Mouse (Mus musculus): ENCODE data around the gene Snx21. TPM values are rescaled to one million over a fixed set of nuclear protein-coding genes. Genes with fewer than 3 reads are reported as not detected.

Snx21 gene
- polyA plus RNA-seq, 1 experiment from 2014 or later: 19.1 TPM

GRCm38 (mm10) chr2:164769258-164770037, 16.2 kb upstream of the Snx21 start, which contains the start of gene Ube2c:
TSS of gene Ube2c (plus strand) at chr2:164769898.
- peak; percentile 64 for TF ChIP-seq CTCF (IDR thresholded peaks at IDR 0.05; ENCODE audit: low read depth)
- Histone ChIP-seq H3K27me3 (ENCODE audit: insufficient read depth, low read length) (no peaks in the 10 kb centered on the region), H3K27ac (ENCODE audit: low read depth) (peak within 1 kb of the TSS; percentile 81), H3K9me3 (ENCODE audit: low read depth, low read length) (no peaks in the 10 kb centered on the region), H3K4me2 (peak within 1 kb of the TSS; percentile 64), H3K36me3 (ENCODE audit: insufficient read depth) (peaks cover 69% of the 10 kb centered on the region), H3K4me1 (ENCODE audit: insufficient read depth) (peaks cover 6% of the 10 kb centered on the region; the same call in 1 of the 2 replicates), H3K9ac (peak within 1 kb of the TSS; percentile 87), H3K4me3 (ENCODE audit: low read depth, low read length) (peak within 1 kb of the TSS; percentile 98)
- 2% methylated on average over 53 of the region's 53 CpGs for WGBS
- DNase-seq: peak; percentile 100
- peak; percentile 99 for ATAC-seq (ENCODE audit: insufficient read depth)

- Histone ChIP-seq H3K27ac (ENCODE audit: low read depth) (peak overlapping the region; percentile 81), H3K9me3 (ENCODE audit: low read depth, low read length) (no peaks in the 10 kb centered on the region), H3K4me2 (peak overlapping the region; percentile 64), H3K4me1 (ENCODE audit: insufficient read depth) (peaks cover 6% of the 10 kb centered on the region; the same call in 1 of the 2 replicates), H3K27me3 (ENCODE audit: insufficient read depth, low read length) (no peaks in the 10 kb centered on the region), H3K36me3 (ENCODE audit: insufficient read depth) (peaks cover 61% of the 10 kb centered on the region), H3K9ac (peak overlapping the region; percentile 87), H3K4me3 (ENCODE audit: low read depth, low read length) (peak overlapping the region; percentile 98)
- ATAC-seq (ENCODE audit: insufficient read depth) (no peak), DNase-seq (no peak)
- 1% methylated on average over 15 of the region's 15 CpGs for WGBS
- no peak for TF ChIP-seq CTCF (IDR thresholded peaks at IDR 0.05; ENCODE audit: low read depth)
Observed at GRCm38 (mm10) chr2:164770279-164770678, 15.3 kb upstream of the Snx21 start.

GRCm38 (mm10) chr2:164771123-164771522, 14.5 kb upstream of the Snx21 start:
- no peak for TF ChIP-seq CTCF (IDR thresholded peaks at IDR 0.05; ENCODE audit: low read depth)
- Histone ChIP-seq H3K27ac (ENCODE audit: low read depth) (no peak overlapping the region), H3K4me2 (peak overlapping the region; percentile 64), H3K4me1 (ENCODE audit: insufficient read depth) (peaks cover 6% of the 10 kb centered on the region; the same call in 1 of the 2 replicates), H3K9me3 (ENCODE audit: low read depth, low read length) (no peaks in the 10 kb centered on the region), H3K36me3 (ENCODE audit: insufficient read depth) (peaks cover 53% of the 10 kb centered on the region), H3K27me3 (ENCODE audit: insufficient read depth, low read length) (no peaks in the 10 kb centered on the region), H3K4me3 (ENCODE audit: low read depth, low read length) (peak overlapping the region; percentile 98), H3K9ac (peak overlapping the region; percentile 87)
- DNase-seq (no peak), ATAC-seq (ENCODE audit: insufficient read depth) (no peak)
- 51% methylated on average over 8 of the region's 8 CpGs for WGBS

GRCm38 (mm10) chr2:164773229-164773988, 12.2 kb upstream of the Snx21 start:
- Histone ChIP-seq H3K36me3 (ENCODE audit: insufficient read depth) (peaks cover 32% of the 10 kb centered on the region), H3K4me3 (ENCODE audit: low read depth, low read length) (no peak overlapping the region), H3K4me1 (ENCODE audit: insufficient read depth) (peaks cover 6% of the 10 kb centered on the region; the same call in 1 of the 2 replicates), H3K27ac (ENCODE audit: low read depth) (no peak overlapping the region), H3K9me3 (ENCODE audit: low read depth, low read length) (no peaks in the 10 kb centered on the region), H3K27me3 (ENCODE audit: insufficient read depth, low read length) (no peaks in the 10 kb centered on the region), H3K9ac (no peak overlapping the region), H3K4me2 (no peak overlapping the region)
- no peak for TF ChIP-seq CTCF (IDR thresholded peaks at IDR 0.05; ENCODE audit: low read depth)
- no peak for ATAC-seq (ENCODE audit: insufficient read depth)
- no peak for DNase-seq
- WGBS: 75% methylated on average over 14 of the region's 14 CpGs

GRCm38 (mm10) chr2:164773989-164774364, 11.6 kb upstream of the Snx21 start:
- DNase-seq (no peak), ATAC-seq (ENCODE audit: insufficient read depth) (no peak)
- Histone ChIP-seq H3K4me2 (no peak overlapping the region), H3K27me3 (ENCODE audit: insufficient read depth, low read length) (no peaks in the 10 kb centered on the region; the same call in 1 of the 2 replicates), H3K4me1 (ENCODE audit: insufficient read depth) (peaks cover 6% of the 10 kb centered on the region; the same call in 1 of the 2 replicates), H3K9me3 (ENCODE audit: low read depth, low read length) (no peaks in the 10 kb centered on the region), H3K27ac (ENCODE audit: low read depth) (no peak overlapping the region), H3K36me3 (ENCODE audit: insufficient read depth) (peaks cover 32% of the 10 kb centered on the region), H3K9ac (no peak overlapping the region), H3K4me3 (ENCODE audit: low read depth, low read length) (no peak overlapping the region)
- WGBS: 76% methylated on average over 5 of the region's 5 CpGs
- no peak for TF ChIP-seq CTCF (IDR thresholded peaks at IDR 0.05; ENCODE audit: low read depth)

GRCm38 (mm10) chr2:164776130-164776529, 9.5 kb upstream of the Snx21 start:
- DNase-seq: no peak
- Histone ChIP-seq H3K27me3 (ENCODE audit: insufficient read depth, low read length) (no peaks in the 10 kb centered on the region; the same call in 1 of the 2 replicates), H3K4me1 (ENCODE audit: insufficient read depth) (peaks cover 5% of the 10 kb centered on the region; the same call in 1 of the 2 replicates), H3K9me3 (ENCODE audit: low read depth, low read length) (no peaks in the 10 kb centered on the region), H3K9ac (no peak overlapping the region), H3K36me3 (ENCODE audit: insufficient read depth) (peaks cover 26% of the 10 kb centered on the region), H3K4me3 (ENCODE audit: low read depth, low read length) (no peak overlapping the region), H3K4me2 (no peak overlapping the region), H3K27ac (ENCODE audit: low read depth) (no peak overlapping the region)
- ATAC-seq (ENCODE audit: insufficient read depth): no peak
- WGBS: 78% methylated on average over 6 of the region's 6 CpGs
- TF ChIP-seq CTCF (IDR thresholded peaks at IDR 0.05; ENCODE audit: low read depth): no peak

- no peaks in the 10 kb centered on the region; the same call in 1 of the 2 replicates for H3K27me3 ChIP-seq (ENCODE audit: insufficient read depth, low read length)
- H3K9ac ChIP-seq: no peak overlapping the region
- H3K36me3 ChIP-seq (ENCODE audit: insufficient read depth): peaks cover 19% of the 10 kb centered on the region
- no peak for TF ChIP-seq CTCF (IDR thresholded peaks at IDR 0.05; ENCODE audit: low read depth)
- WGBS: 56% methylated on average over 17 of the region's 17 CpGs
- no peaks in the 10 kb centered on the region for H3K4me1 ChIP-seq (ENCODE audit: insufficient read depth)
- no peak overlapping the region for H3K4me3 ChIP-seq (ENCODE audit: low read depth, low read length)
- ATAC-seq (ENCODE audit: insufficient read depth): no peak
- no peak for DNase-seq
- H3K9me3 ChIP-seq (ENCODE audit: low read depth, low read length): no peaks in the 10 kb centered on the region
- H3K27ac ChIP-seq (ENCODE audit: low read depth): no peak overlapping the region
- H3K4me2 ChIP-seq: no peak overlapping the region
Observed at GRCm38 (mm10) chr2:164776801-164777200, 8.8 kb upstream of the Snx21 start.

Measured in lung, embryonic 14.5 days (tissue).